Mouse (Mus musculus) liver, embryonic 18 days (tissue): ENCODE results near the gene Chchd10. TPM values are rescaled to one million over a fixed set of nuclear protein-coding genes. Genes with fewer than 3 reads are reported as not detected.

Experiments used
- polyA plus RNA-seq: library from polyadenylated mRNA; depleted of rRNA; stranded (reverse); fragments of >200 nt; gene quantifications from 2 replicates; pipeline ENCODE4 v1.2.3, GENCODE M21; 2012; rRNA removed

Chchd10 gene
- polyA plus RNA-seq: 218 and 226 TPM in 2 replicates

DNA sequence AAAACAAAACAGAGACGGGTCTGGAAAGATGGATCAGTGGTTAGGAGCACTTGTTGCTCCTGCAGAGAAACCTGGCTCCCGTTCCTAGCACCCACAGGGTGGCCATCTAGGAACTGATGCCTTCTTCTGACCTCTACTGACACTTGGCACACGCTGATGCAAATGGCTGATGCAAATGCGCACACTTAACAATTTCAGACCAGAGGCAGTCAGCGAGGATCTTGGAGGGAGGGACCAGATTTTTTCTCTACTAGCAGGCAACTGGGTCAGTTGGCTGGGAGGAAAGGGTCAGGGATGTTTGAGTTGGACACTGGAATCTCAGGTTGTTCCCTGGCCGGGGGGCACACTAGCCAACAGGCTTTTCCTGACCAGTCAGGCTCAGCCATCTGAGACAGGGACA lies at the start of gene Chchd10:
TSS of gene Chchd10 (plus strand) at position 240 of the 400 bp plus-strand sequence.

DNA sequence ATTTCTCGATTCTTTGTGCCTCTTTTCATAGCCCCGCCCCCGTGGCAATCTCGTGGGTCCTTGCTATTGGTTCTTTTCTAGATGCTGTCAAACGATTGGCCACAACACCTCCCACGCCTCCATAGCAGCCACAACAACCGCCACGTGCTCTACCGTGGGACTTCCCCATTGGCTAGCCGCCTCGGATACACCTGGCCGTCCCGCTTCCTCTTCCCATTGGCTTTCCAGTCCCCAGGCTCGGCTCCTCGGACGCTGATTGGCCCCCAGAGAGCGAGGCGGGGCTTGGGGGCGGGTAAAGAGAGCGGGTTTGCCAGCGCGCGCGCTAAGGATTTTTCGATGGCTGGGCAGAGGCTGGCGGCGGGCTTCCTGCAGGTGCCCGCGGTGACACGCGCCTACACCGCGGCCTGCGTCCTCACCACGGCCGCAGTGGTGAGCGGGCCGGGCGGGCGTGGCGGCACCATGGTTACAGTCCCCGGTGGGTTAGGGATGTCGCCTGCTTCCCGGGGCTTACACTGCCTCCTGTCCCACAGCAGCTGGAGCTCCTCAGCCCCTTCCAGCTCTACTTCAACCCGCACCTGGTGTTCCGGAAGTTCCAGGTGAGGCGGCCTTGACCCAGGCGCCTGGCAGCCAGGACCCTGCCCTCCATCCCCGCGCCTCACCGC lies 39.7 kb upstream of the Chchd10 start, which contains the start of gene Derl3:
TSS of gene Derl3 (plus strand) at position 325 of the 662 bp plus-strand sequence.

GRCm38 (mm10) chr10:75921026-75921725 lies 11.8 kb upstream of the Chchd10 start, which contains the start of gene Smarcb1:
Gene Smarcb1, minus strand, starts transcription at chr10:75921617.

DNA sequence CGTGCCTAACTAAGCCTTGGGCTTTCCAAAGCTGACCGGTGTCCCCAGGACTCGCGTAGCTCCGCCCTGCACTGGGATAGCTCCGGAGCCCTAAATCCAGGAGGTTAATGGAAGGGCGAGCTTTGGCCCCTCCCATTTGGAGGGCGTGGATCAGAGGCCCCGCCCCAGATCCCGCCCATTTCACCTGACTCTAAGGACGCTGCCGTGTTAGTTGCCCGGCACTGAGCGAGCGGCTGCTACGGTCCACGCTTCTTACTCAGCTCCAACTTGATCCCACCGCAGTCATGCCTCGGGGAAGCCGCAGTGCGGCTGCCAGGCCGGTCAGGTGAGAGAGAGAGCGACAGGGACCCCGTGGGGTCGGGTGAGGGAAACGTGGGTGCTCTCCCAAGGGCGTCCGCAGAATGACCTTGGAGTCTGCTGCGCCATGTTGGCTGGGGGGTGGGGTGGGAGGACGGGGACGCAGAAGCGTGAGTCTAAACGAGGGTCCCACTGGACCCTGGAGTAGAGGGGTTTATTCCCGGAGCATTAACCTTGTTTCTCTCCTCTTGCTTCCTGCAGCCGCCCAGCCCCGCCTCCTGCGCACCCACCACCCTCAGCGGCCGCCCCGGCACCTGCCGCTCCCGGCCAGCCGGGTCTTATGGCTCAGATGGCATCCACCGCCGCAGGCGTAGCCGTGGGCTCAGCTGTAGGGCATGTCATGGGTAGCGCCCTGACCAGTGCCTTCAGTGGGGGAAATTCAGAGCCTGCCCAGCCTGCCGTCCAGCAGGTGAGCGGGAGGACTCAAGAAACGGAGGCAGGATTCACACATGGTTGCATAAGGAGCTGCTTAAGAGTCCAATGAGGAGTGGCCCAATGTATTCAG lies 3.0 kb downstream of the Chchd10 start, which contains the start of gene Mmp11:
TSS of gene Mmp11 (minus strand) at position 817 of the 862 bp plus-strand sequence.

DNA sequence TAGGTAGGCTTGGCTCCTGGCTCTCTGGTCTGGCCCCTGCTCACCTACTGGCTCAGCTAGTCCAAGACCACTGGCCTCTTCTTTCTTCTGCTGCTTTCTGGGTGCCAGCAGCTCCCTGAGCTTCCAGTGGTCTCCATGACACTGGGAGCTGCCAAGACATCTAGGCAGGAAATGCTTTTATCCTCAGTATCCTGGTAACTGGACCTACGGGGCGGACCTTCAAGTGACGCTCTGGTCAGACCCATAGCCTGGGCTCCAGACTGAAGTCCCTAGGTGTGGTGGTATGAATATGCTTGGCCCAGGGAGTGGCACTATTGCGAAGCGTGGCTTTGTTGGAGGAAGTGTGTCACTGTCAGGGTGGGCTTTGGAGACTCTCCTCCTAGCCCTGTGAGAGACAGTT lies 7.6 kb downstream of the Chchd10 start, which contains the start of gene Gm867:
TSS of gene Gm867 (minus strand) at position 153 of the 400 bp plus-strand sequence.

DNA sequence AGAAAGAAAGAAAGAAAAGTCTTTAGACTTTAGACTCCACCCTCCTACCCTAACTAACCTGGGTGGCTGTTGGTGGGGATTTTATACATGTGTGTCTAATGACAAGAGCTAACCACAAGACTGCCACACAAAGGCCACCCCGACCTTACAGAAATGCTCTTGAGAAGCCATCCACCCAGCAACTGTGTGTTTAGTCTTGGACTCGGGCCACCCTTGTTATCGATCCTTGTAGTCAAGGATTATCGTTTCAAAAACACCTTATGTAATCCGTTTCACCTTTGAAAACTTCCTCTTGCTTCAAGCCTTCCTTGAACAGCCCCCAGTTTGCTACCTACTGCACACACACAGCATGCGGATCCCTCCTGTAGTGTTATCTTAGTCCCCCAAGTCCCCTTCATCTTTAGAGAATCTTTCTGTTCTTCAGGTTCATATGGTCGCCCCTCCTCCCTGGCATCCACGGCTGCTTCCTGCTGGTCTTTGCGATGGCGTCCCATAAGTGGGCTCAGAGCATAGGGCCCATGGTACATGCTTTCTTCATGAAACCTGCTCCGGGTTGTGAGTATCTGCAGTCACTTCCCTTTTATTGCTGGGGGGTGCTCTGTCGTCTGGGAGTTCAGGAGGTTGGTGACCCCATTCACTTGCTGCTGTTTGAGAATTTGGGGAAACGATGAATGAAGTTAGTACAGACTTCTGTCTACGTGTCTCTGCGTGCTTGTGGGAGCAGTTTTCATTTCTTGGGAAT lies 10.0 kb downstream of the Chchd10 start, which contains the start of gene Vpreb3:
TSS of gene Vpreb3 (plus strand) at position 322 of the 742 bp plus-strand sequence.

DNA sequence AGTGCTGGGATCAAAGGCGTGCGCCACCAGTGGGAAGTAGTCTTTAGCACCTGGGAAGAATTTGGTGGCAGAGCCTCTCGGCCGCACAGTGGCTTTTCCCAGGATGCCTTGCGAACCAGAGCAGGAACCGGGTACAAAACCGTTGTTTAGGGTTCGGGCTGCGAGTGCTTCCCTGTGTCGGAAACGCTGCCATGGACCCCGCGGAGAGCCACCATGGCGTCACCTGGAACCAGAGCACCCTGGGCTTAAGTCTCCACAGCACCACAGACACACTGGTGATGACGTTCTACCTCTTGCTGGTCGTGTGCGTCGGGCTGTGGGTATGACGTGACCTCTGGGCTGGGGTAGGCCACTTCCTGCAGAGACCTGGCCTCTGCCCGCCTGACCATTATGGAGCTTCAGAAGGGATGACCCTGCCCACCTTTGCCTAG lies 21.5 kb downstream of the Chchd10 start, which contains the start of gene Gm5134:
TSS of gene Gm5134 (plus strand) at position 134 of the 431 bp plus-strand sequence.

Other genes starting within 250 kb of the Chchd10 start
- 9.1 and 10.2 TPM in 2 replicates for gene Cabin1, start 168.8 kb upstream of the Chchd10 start, polyA plus RNA-seq
- gene Ddt, start 159.7 kb upstream of the Chchd10 start, polyA plus RNA-seq: 364 and 391 TPM in 2 replicates
- gene Gm20441, start 152.2 kb upstream of the Chchd10 start, polyA plus RNA-seq: 0.07 TPM in 1 of 2 replicates, not detected in the other
- gene Gstt3, start 151.7 kb upstream of the Chchd10 start, polyA plus RNA-seq: 14.6 and 18.6 TPM in 2 replicates
- gene Gstt1, start 134.5 kb upstream of the Chchd10 start, polyA plus RNA-seq: 287 and 357 TPM in 2 replicates
- gene Gstt4, start 110.6 kb upstream of the Chchd10 start, polyA plus RNA-seq: 0.05 TPM in 1 of 2 replicates, not detected in the other
- 83.1 and 102 TPM in 2 replicates for gene Gstt2, start 95.7 kb upstream of the Chchd10 start, polyA plus RNA-seq
- 1,404 and 1,705 TPM in 2 replicates for gene Mif, start 72.9 kb upstream of the Chchd10 start, polyA plus RNA-seq
- gene Derl3, start 39.7 kb upstream of the Chchd10 start, polyA plus RNA-seq: 0.78 and 1.6 TPM in 2 replicates
- gene Smarcb1, start 11.5 kb upstream of the Chchd10 start, polyA plus RNA-seq: 16.7 and 17.9 TPM in 2 replicates
- gene Mmp11, start 3.4 kb downstream of the Chchd10 start, polyA plus RNA-seq: 1.7 and 2.3 TPM in 2 replicates
- 13.6 and 15.6 TPM in 2 replicates for gene Gm867, start 7.5 kb downstream of the Chchd10 start, polyA plus RNA-seq
- gene Vpreb3, start 9.9 kb downstream of the Chchd10 start, polyA plus RNA-seq: 24.5 and 38.1 TPM in 2 replicates
- gene Gm5134, start 21.4 kb downstream of the Chchd10 start, polyA plus RNA-seq: 0.23 and 0.24 TPM in 2 replicates
- 5.5 and 5.6 TPM in 2 replicates for gene Zfp280b, start 99.5 kb downstream of the Chchd10 start, polyA plus RNA-seq
- gene Slc5a4b, start 177.8 kb downstream of the Chchd10 start, polyA plus RNA-seq: 0.01 TPM in 1 of 2 replicates, not detected in the other
- gene Slc5a4a, start 214.3 kb downstream of the Chchd10 start, polyA plus RNA-seq: 0.01 and 0.04 TPM in 2 replicates